Mouse (Mus musculus) midbrain, embryonic 12.5 days (tissue): ENCODE measurements around the gene Dppa4. TPM values are rescaled to one million over a fixed set of nuclear protein-coding genes. Genes with fewer than 3 reads are reported as not detected.
"Not testable (repeated sequence)": the region's sequence is repeated elsewhere in the genome, so short reads cannot be mapped to it uniquely, and the experiment has no call there.

Source experiments
- ATAC-seq: fragments of 200-750 bp; cut with Nextera tagmentation; 2 replicates; pipeline ENCODE4 v1.8.0; 2017; ENCODE audit warnings: low read depth, moderate TSS enrichment, moderate library complexity; ENCODE audit not compliant: low FRiP score
- H3K27ac ChIP-seq: fragments of 300-500 bp; sonication (generic); replicated peaks from 2 replicates; pipeline ENCODE4 v1.5.1; 2016; ENCODE audit warnings: mild to moderate bottlenecking
- H3K27me3 ChIP-seq: fragments of 300-500 bp; sonication (generic); 2 replicates; pipeline ENCODE4 v1.6.1; 2016; ENCODE audit warnings: mild to moderate bottlenecking
- H3K36me3 ChIP-seq: fragments of 300-500 bp; sonication (generic); 2 replicates; pipeline ENCODE4 v1.6.1; 2016
- H3K4me1 ChIP-seq: fragments of 300-500 bp; sonication (generic); 2 replicates; pipeline ENCODE4 v1.6.1; 2016
- H3K4me2 ChIP-seq: fragments of 300-500 bp; sonication (generic); replicated peaks from 2 replicates; pipeline ENCODE4 v1.6.1; 2016; ENCODE audit warnings: mild to moderate bottlenecking, moderate library complexity
- H3K4me3 ChIP-seq: fragments of 300-500 bp; sonication (generic); 2 replicates; pipeline ENCODE4 v1.5.1; 2016; ENCODE audit warnings: mild to moderate bottlenecking
- H3K9ac ChIP-seq: fragments of 300-500 bp; sonication (generic); replicated peaks from 2 replicates; pipeline ENCODE4 v1.6.1; 2016; ENCODE audit warnings: mild to moderate bottlenecking, moderate library complexity
- H3K9me3 ChIP-seq: fragments of 300-500 bp; sonication (generic); 2 replicates; pipeline ENCODE4 v1.6.1; 2016; ENCODE audit warnings: mild to moderate bottlenecking
- WGBS: fragments of 180-500 bp; shearing (Covaris S2); methylation state at CpG from one replicate; pipeline ENCODE4 v1.1.7; 2016; 5-methylcytosine and 5-hydroxymethylcytosine counted together
- polyA plus RNA-seq: library from polyadenylated mRNA; unstranded; fragments of >200 nt; fragmentation: Nextera tagmentation; extraction: Ambion mirVana; gene quantifications from 2 replicates; pipeline ENCODE4 v1.2.1, GENCODE M21; 2016

The Dppa4 gene
- polyA plus RNA-seq, 1 experiment from 2014 or later, result not detected

GRCm38 (mm10) chr16:48297384-48298136, 14.0 kb downstream of the Dppa4 start:
- no peak for ATAC-seq
- 88% methylated on average over 14 of the region's 14 CpGs for WGBS
- H3K9ac ChIP-seq, result no peak overlapping the region
- H3K4me1 ChIP-seq, result no peaks in the 10 kb centered on the region
- no peaks in the 10 kb centered on the region for H3K27me3 ChIP-seq
- H3K36me3 ChIP-seq, result no peaks in the 10 kb centered on the region
- no peak overlapping the region for H3K4me3 ChIP-seq
- no peak overlapping the region for H3K27ac ChIP-seq
- H3K9me3 ChIP-seq, result no peaks in the 10 kb centered on the region
- H3K4me2 ChIP-seq, result no peak overlapping the region

GRCm38 (mm10) chr16:48299884-48300283, 16.4 kb downstream of the Dppa4 start:
- 88% methylated on average over 3 of the region's 3 CpGs for WGBS
- no peak for ATAC-seq
- H3K9ac ChIP-seq, result no peak overlapping the region

GRCm38 (mm10) chr16:48303509-48303908, 20.0 kb downstream of the Dppa4 start, which contains the start of gene Dppa2:
Gene Dppa2, plus strand, starts transcription at chr16:48303908.
- Histone ChIP-seq H3K27ac (no peak within 1 kb of the TSS), H3K4me2 (no peak within 1 kb of the TSS), H3K9ac (no peak within 1 kb of the TSS), H3K27me3 (no peaks in the 10 kb centered on the region), H3K4me3 (no peak within 1 kb of the TSS), H3K4me1 (no peaks in the 10 kb centered on the region), H3K9me3 (no peaks in the 10 kb centered on the region), H3K36me3 (no peaks in the 10 kb centered on the region)
- 87% methylated on average over 7 of the region's 7 CpGs for WGBS
- ATAC-seq, result no peak

More at GRCm38 (mm10) chr16:48299884-48300283, 16.4 kb downstream of the Dppa4 start:
- no peaks in the 10 kb centered on the region for H3K9me3 ChIP-seq
- H3K4me2 ChIP-seq, result no peak overlapping the region
- no peak overlapping the region for H3K27ac ChIP-seq
- no peak overlapping the region for H3K4me3 ChIP-seq
- no peaks in the 10 kb centered on the region for H3K4me1 ChIP-seq
- H3K36me3 ChIP-seq, result no peaks in the 10 kb centered on the region
- H3K27me3 ChIP-seq, result no peaks in the 10 kb centered on the region

GRCm38 (mm10) chr16:48303983-48304382, 20.4 kb downstream of the Dppa4 start:
- no peak for ATAC-seq
- H3K4me2 ChIP-seq, result no peak overlapping the region
- no peaks in the 10 kb centered on the region for H3K36me3 ChIP-seq
- H3K4me1 ChIP-seq, result no peaks in the 10 kb centered on the region
- H3K9me3 ChIP-seq, result no peaks in the 10 kb centered on the region
- no peak overlapping the region for H3K27ac ChIP-seq
- no peak overlapping the region for H3K4me3 ChIP-seq
- WGBS, result 92% methylated on average over 3 of the region's 3 CpGs
- no peaks in the 10 kb centered on the region for H3K27me3 ChIP-seq
- H3K9ac ChIP-seq, result no peak overlapping the region

- WGBS, result 91% methylated on average over 10 of the region's 10 CpGs
- not testable (repeated sequence) for H3K4me2 ChIP-seq
These were observed 25.4 kb downstream of the Dppa4 start for GRCm38 (mm10) chr16:48308916-48309315.

GRCm38 (mm10) chr16:48309912-48310630, 26.5 kb downstream of the Dppa4 start:
- H3K4me3 ChIP-seq, result no peak overlapping the region
- 77% methylated on average over 12 of the region's 12 CpGs for WGBS

More at GRCm38 (mm10) chr16:48308916-48309315, 25.4 kb downstream of the Dppa4 start:
- H3K4me3 ChIP-seq, H3K9ac ChIP-seq, H3K27me3 ChIP-seq, ATAC-seq, H3K27ac ChIP-seq, H3K9me3 ChIP-seq, H3K36me3 ChIP-seq, H3K4me1 ChIP-seq: not testable (repeated sequence)

GRCm38 (mm10) chr16:48315294-48315693, 31.8 kb downstream of the Dppa4 start:
- no peak overlapping the region for H3K9ac ChIP-seq
- H3K4me1 ChIP-seq, result no peaks in the 10 kb centered on the region
- 88% methylated on average over 3 of the region's 3 CpGs for WGBS

More at GRCm38 (mm10) chr16:48309912-48310630, 26.5 kb downstream of the Dppa4 start:
- Histone ChIP-seq H3K4me2 (no peak overlapping the region), H3K36me3 (no peaks in the 10 kb centered on the region), H3K9me3 (no peaks in the 10 kb centered on the region), H3K9ac (no peak overlapping the region), H3K27me3 (no peaks in the 10 kb centered on the region), H3K27ac (no peak overlapping the region), H3K4me1 (no peaks in the 10 kb centered on the region)
- ATAC-seq, result no peak

GRCm38 (mm10) chr16:48320781-48321180, 37.2 kb downstream of the Dppa4 start:
- Histone ChIP-seq H3K4me1 (no peaks in the 10 kb centered on the region), H3K9ac (no peak overlapping the region), H3K4me2 (no peak overlapping the region), H3K4me3 (no peak overlapping the region), H3K27me3 (no peaks in the 10 kb centered on the region), H3K27ac (no peak overlapping the region), H3K9me3 (no peaks in the 10 kb centered on the region), H3K36me3 (no peaks in the 10 kb centered on the region)
- ATAC-seq, result no peak
- WGBS, result 95% methylated on average over 6 of the region's 6 CpGs

More at GRCm38 (mm10) chr16:48315294-48315693, 31.8 kb downstream of the Dppa4 start:
- Histone ChIP-seq H3K4me3 (no peak overlapping the region), H3K36me3 (no peaks in the 10 kb centered on the region), H3K27ac (no peak overlapping the region), H3K4me2 (no peak overlapping the region), H3K9me3 (no peaks in the 10 kb centered on the region), H3K27me3 (no peaks in the 10 kb centered on the region)
- ATAC-seq, result no peak

GRCm38 (mm10) chr16:48323133-48323532, 39.6 kb downstream of the Dppa4 start:
- no peak overlapping the region for H3K4me2 ChIP-seq
- H3K4me1 ChIP-seq, result no peaks in the 10 kb centered on the region
- no peak overlapping the region for H3K27ac ChIP-seq
- no peaks in the 10 kb centered on the region for H3K36me3 ChIP-seq
- H3K4me3 ChIP-seq, result no peak overlapping the region
- H3K9me3 ChIP-seq, result no peaks in the 10 kb centered on the region
- H3K9ac ChIP-seq, result no peak overlapping the region
- ATAC-seq, result no peak
- WGBS, result 79% methylated on average over 6 of the region's 6 CpGs
- no peaks in the 10 kb centered on the region for H3K27me3 ChIP-seq

GRCm38 (mm10) chr16:48323602-48324345, 40.2 kb downstream of the Dppa4 start:
- no peak overlapping the region for H3K4me3 ChIP-seq
- H3K4me2 ChIP-seq, result no peak overlapping the region
- no peak overlapping the region for H3K27ac ChIP-seq
- H3K4me1 ChIP-seq, result no peaks in the 10 kb centered on the region
- 83% methylated on average over 8 of the region's 8 CpGs for WGBS
- no peak for ATAC-seq
- H3K9ac ChIP-seq, result no peak overlapping the region
- H3K9me3 ChIP-seq, result no peaks in the 10 kb centered on the region
- H3K36me3 ChIP-seq, result no peaks in the 10 kb centered on the region
- no peaks in the 10 kb centered on the region for H3K27me3 ChIP-seq

- Histone ChIP-seq H3K9me3 (no peaks in the 10 kb centered on the region), H3K27ac (no peak overlapping the region), H3K4me3 (no peak overlapping the region), H3K4me1 (no peaks in the 10 kb centered on the region), H3K27me3 (no peaks in the 10 kb centered on the region), H3K9ac (no peak overlapping the region), H3K36me3 (no peaks in the 10 kb centered on the region), H3K4me2 (no peak overlapping the region)
- WGBS, result 77% methylated on average over 5 of the region's 5 CpGs
- no peak for ATAC-seq
These were observed 43.4 kb downstream of the Dppa4 start for GRCm38 (mm10) chr16:48326903-48327302.

GRCm38 (mm10) chr16:48328420-48328819, 44.9 kb downstream of the Dppa4 start:
- Histone ChIP-seq H3K27me3 (no peaks in the 10 kb centered on the region), H3K9ac (no peak overlapping the region), H3K27ac (no peak overlapping the region), H3K4me3 (no peak overlapping the region), H3K4me1 (no peaks in the 10 kb centered on the region), H3K9me3 (no peaks in the 10 kb centered on the region), H3K4me2 (no peak overlapping the region), H3K36me3 (no peaks in the 10 kb centered on the region)
- no peak for ATAC-seq
- 90% methylated on average over 2 of the region's 2 CpGs for WGBS
